In the genomic region with DNA sequence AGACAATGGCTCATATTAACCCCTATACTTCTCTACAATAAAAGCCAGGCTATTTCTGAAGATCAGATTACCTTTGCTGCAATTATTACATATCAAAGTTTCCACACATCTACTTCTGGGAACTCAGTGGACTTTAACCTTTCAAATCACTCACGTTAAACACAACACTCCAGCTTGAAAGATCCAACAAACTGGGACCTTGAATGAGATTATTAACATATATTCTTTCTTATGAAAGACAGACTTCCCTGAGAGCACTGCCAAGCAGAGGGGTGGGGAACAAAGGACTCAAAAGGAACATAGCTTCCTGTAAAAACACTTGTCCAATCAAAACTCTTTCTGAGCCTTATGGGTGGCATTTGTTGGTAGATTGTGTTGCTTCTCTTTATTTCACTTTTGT, we compare ENCODE assay signal across 30 mouse cellular contexts.
A peak's percentile ranks its signal among the peaks of the same experiment; 100 is the strongest.
DNase-seq lines count a peak whose midpoint lies in the region; ATAC-seq and TF ChIP-seq lines count a peak whose summit lies in the region.
"Had no signal": no experiment of that assay in that cellular context is flagged by ENCODE, and none has a peak within 500 bp of the region (broad histone marks: within the 10 kb centered on the region; RNA-seq: fewer than 3 reads in every experiment).

No protein-coding gene starts in this region.

- WGBS in liver, adult 2 months, result 24% methylated on average over 1 of the region's 1 CpGs
- WGBS in liver, postnatal 0 days (ENCODE audit: insufficient replicate concordance), result 51% methylated on average over 1 of the region's 1 CpGs
- WGBS in intestine, postnatal 0 days, result 31% methylated on average over 1 of the region's 1 CpGs
- WGBS in stomach, embryonic 16.5 days, result 46% methylated on average over 1 of the region's 1 CpGs

- no peaks in the 10 kb centered on the region for H3K9me3 ChIP-seq in liver, postnatal 0 days (ENCODE audit: low read length)
- H3K9me3 ChIP-seq in intestine, postnatal 0 days (ENCODE audit: control insufficient read depth), result no peaks in the 10 kb centered on the region
- no peaks in the 10 kb centered on the region for H3K9me3 ChIP-seq in stomach, embryonic 16.5 days (replicated peaks; ENCODE audit: control insufficient read depth, low read length)
- H3K9me3 ChIP-seq: embryonic facial prominence, embryonic 15.5 days; G1E; heart, embryonic 12.5 days; heart, embryonic 15.5 days; hindbrain, embryonic 10.5 days; hindbrain, embryonic 13.5 days had no signal

- H3K4me2 ChIP-seq in liver, postnatal 0 days (ENCODE audit: low read depth, low read length), result no peak overlapping the region
- H3K4me2 ChIP-seq in intestine, postnatal 0 days (replicated peaks; ENCODE audit: low read depth), result 0 out of 2 replicates have a peak overlapping the region, but pooled peaks have one; percentile 24
- no peak overlapping the region for H3K4me2 ChIP-seq in stomach, embryonic 16.5 days (ENCODE audit: low read depth, low read length)
- H3K4me2 ChIP-seq: embryonic facial prominence, embryonic 15.5 days; heart, embryonic 12.5 days; heart, embryonic 15.5 days; hindbrain, embryonic 13.5 days had no signal

- H3K4me3 ChIP-seq in liver, adult 2 months (ENCODE audit: insufficient read depth, low read depth, low read length), result no peak overlapping the region
- no peak overlapping the region for H3K4me3 ChIP-seq in liver, postnatal 0 days (ENCODE audit: low read depth, low read length)
- no peak overlapping the region for H3K4me3 ChIP-seq in intestine, postnatal 0 days (ENCODE audit: low read depth, low read length)
- no peak overlapping the region for H3K4me3 ChIP-seq in stomach, embryonic 16.5 days (replicated peaks; ENCODE audit: low read length)
- H3K4me3 ChIP-seq: embryonic facial prominence, embryonic 15.5 days; gastrocnemius, adult 2 months; heart, embryonic 12.5 days; heart, embryonic 15.5 days; hindbrain, embryonic 10.5 days; hindbrain, embryonic 13.5 days had no signal

- ATAC-seq in liver, postnatal 0 days, result no peak
- ATAC-seq in intestine, postnatal 0 days, result peak; percentile 78
- peak; percentile 37; the same call in 1 of the 2 replicates for ATAC-seq in stomach, embryonic 16.5 days (ENCODE audit: insufficient read depth, low FRiP score)
- ATAC-seq: forebrain, embryonic 14.5 days; forebrain, postnatal 0 days; hindbrain, embryonic 16.5 days had no signal

- H3K27me3 ChIP-seq in liver, adult 2 months (ENCODE audit: control insufficient read depth, insufficient read depth, low read length), result no peaks in the 10 kb centered on the region
- no peaks in the 10 kb centered on the region for H3K27me3 ChIP-seq in liver, postnatal 0 days (ENCODE audit: insufficient read depth, low read length)
- H3K27me3 ChIP-seq in intestine, postnatal 0 days (replicated peaks; ENCODE audit: control insufficient read depth, insufficient read depth, low read length), result no peaks in the 10 kb centered on the region
- H3K27me3 ChIP-seq in stomach, embryonic 16.5 days (ENCODE audit: control insufficient read depth, insufficient read depth, low read length), result no peaks in the 10 kb centered on the region
- H3K27me3 ChIP-seq: CH12.LX; embryonic facial prominence, embryonic 15.5 days; heart, embryonic 12.5 days; heart, embryonic 15.5 days; hindbrain, embryonic 13.5 days; Patski had no signal

- H3K79me2 ChIP-seq in liver, adult 2 months (ENCODE audit: control insufficient read depth, insufficient read depth, low read length), result no peaks in the 10 kb centered on the region

- H3K36me3 ChIP-seq in liver, adult 2 months (ENCODE audit: control insufficient read depth, insufficient read depth, low read length), result no peaks in the 10 kb centered on the region
- H3K36me3 ChIP-seq in liver, postnatal 0 days (replicated peaks; ENCODE audit: insufficient read depth, low read length), result no peaks in the 10 kb centered on the region
- no peaks in the 10 kb centered on the region for H3K36me3 ChIP-seq in intestine, postnatal 0 days (ENCODE audit: control insufficient read depth, insufficient read depth)
- no peaks in the 10 kb centered on the region for H3K36me3 ChIP-seq in stomach, embryonic 16.5 days (ENCODE audit: control insufficient read depth, insufficient read depth, low read length)
- H3K36me3 ChIP-seq: embryonic facial prominence, embryonic 15.5 days; G1E; heart, embryonic 12.5 days; heart, embryonic 15.5 days; hindbrain, embryonic 13.5 days had no signal

- DNase-seq in liver, adult 2 months (ENCODE audit: extremely low read depth, low read depth, low spot score), result peak; percentile 38
- DNase-seq in liver, postnatal 0 days, result no peak
- no peak for DNase-seq in adrenal gland, adult 2 months
- DNase-seq in layer of hippocampus, postnatal 14 days (ENCODE audit: low spot score in 2 of 2), result no peak
- DNase-seq in spleen, postnatal 4 days (ENCODE audit: low spot score in 2 of 2), result no peak
- DNase-seq: adrenal gland, postnatal 14 days; B cell, adult 2 months; cerebellum, adult 11-12 months; cerebellum, adult 8-10 months; cerebellum, postnatal 10 days; cerebellum, postnatal 36 days; embryo, embryonic 11 days; forebrain, postnatal 0 days; gastrocnemius, adult 2 months; gastrocnemius, postnatal 25 days; heart, adult 18-20 months; heart, postnatal 10 days; heart, postnatal 36 days had no signal

- no peak for TF ChIP-seq CTCF in liver, adult 2 months (IDR thresholded peaks at IDR 0.05; ENCODE audit: low read depth, low read length)
- TF ChIP-seq CTCF in liver, postnatal 0 days (IDR thresholded peaks at IDR 0.05; ENCODE audit: low read depth), result no peak
- TF ChIP-seq CTCF in intestine, postnatal 0 days (IDR thresholded peaks at IDR 0.05; ENCODE audit: low read depth), result no peak

- no peak overlapping the region for H3K9ac ChIP-seq in liver, adult 2 months (ENCODE audit: low read depth, low read length)
- no peak overlapping the region for H3K9ac ChIP-seq in liver, postnatal 0 days (replicated peaks)
- H3K9ac ChIP-seq in intestine, postnatal 0 days (ENCODE audit: low read depth, low read length), result no peak overlapping the region
- H3K9ac ChIP-seq in stomach, embryonic 16.5 days (ENCODE audit: low read length), result no peak overlapping the region
- H3K9ac ChIP-seq: embryonic facial prominence, embryonic 15.5 days; forebrain, postnatal 0 days; heart, embryonic 12.5 days; heart, embryonic 15.5 days; hindbrain, embryonic 13.5 days had no signal

- TF ChIP-seq EP300 in liver, postnatal 0 days (IDR thresholded peaks at IDR 0.05; ENCODE audit: low read depth), result no peak

- TF ChIP-seq POLR2A in liver, adult 2 months (IDR thresholded peaks at IDR 0.05; ENCODE audit: extremely low read depth, insufficient read depth, low read length), result no peak

- no peak overlapping the region for H3K27ac ChIP-seq in liver, adult 2 months (replicated peaks; ENCODE audit: insufficient read depth, low read depth, low read length)
- H3K27ac ChIP-seq in liver, postnatal 0 days (ENCODE audit: low read depth), result no peak overlapping the region
- H3K27ac ChIP-seq in intestine, postnatal 0 days (ENCODE audit: low read depth, low read length), result no peak overlapping the region
- H3K27ac ChIP-seq in stomach, embryonic 16.5 days (ENCODE audit: low read length), result 0 out of 2 replicates have a peak overlapping the region, but pooled peaks have one; percentile 42
- H3K27ac ChIP-seq: embryonic facial prominence, embryonic 15.5 days; gastrocnemius, adult 2 months; heart, embryonic 15.5 days; hindbrain, embryonic 10.5 days; hindbrain, embryonic 13.5 days had no signal

- peaks cover 1% of the 10 kb centered on the region; the same call in 1 of the 2 replicates for H3K4me1 ChIP-seq in liver, adult 2 months (ENCODE audit: control insufficient read depth, insufficient read depth, low read length)
- no peaks in the 10 kb centered on the region for H3K4me1 ChIP-seq in liver, postnatal 0 days (ENCODE audit: insufficient read depth)
- H3K4me1 ChIP-seq in intestine, postnatal 0 days (replicated peaks; ENCODE audit: control insufficient read depth, insufficient read depth, low read length), result peaks cover 5% of the 10 kb centered on the region; the same call in 1 of the 2 replicates
- H3K4me1 ChIP-seq in stomach, embryonic 16.5 days (ENCODE audit: control insufficient read depth, insufficient read depth, low read length), result 0 out of 2 replicates have a peak, but pooled peaks cover 8% of the 10 kb centered on the region
- H3K4me1 ChIP-seq: embryonic facial prominence, embryonic 15.5 days; heart, embryonic 12.5 days; heart, embryonic 15.5 days; hindbrain, embryonic 10.5 days; hindbrain, embryonic 13.5 days had no signal
